Mouse (Mus musculus) CH12.LX (cell line): ENCODE results near the gene Plekhf1. TPM values are rescaled to one million over a fixed set of nuclear protein-coding genes. Genes with fewer than 3 reads are reported as not detected.

ENCODE experiments used
- DNase-seq: peaks from one replicate; pipeline ENCODE4 v3.0.0-alpha.2; 2013; ENCODE audit errors: extremely low read depth
- H3K27ac ChIP-seq: 2 replicates; pipeline ENCODE4 v1.5.1; 2012; ENCODE audit warnings: low read depth, mild to moderate bottlenecking, control low read depth, moderate library complexity; ENCODE audit not compliant: insufficient read depth
- H3K27me3 ChIP-seq: replicated peaks from 2 replicates; pipeline ENCODE3; 2012; ENCODE audit warnings: inconsistent platforms
- H3K36me3 ChIP-seq, 2 experiments: replicated peaks in 1 of 2; 2 replicates each; pipeline versions ENCODE3 to v1.6.1; 2012; ENCODE audit warnings: inconsistent platforms in 1 of 2, low read length in 1 of 2, mild to moderate bottlenecking in 1 of 2, mixed read lengths in 1 of 2, moderate library complexity in 1 of 2; ENCODE audit not compliant: control insufficient read depth in 1 of 2, insufficient read depth in 1 of 2
- H3K4me1 ChIP-seq, 2 experiments: 2 replicates each; pipeline ENCODE4 v1.6.1; 2012; ENCODE audit warnings: inconsistent platforms in 1 of 2, moderate library complexity in 1 of 2; ENCODE audit not compliant: insufficient read depth in 2 of 2, control insufficient read depth in 1 of 2
- H3K4me2 ChIP-seq: 2 replicates; pipeline ENCODE4 v1.6.1; 2012; ENCODE audit warnings: low read depth, mild to moderate bottlenecking, control low read depth; ENCODE audit not compliant: poor library complexity, insufficient read depth, severe bottlenecking
- H3K4me3 ChIP-seq, 3 experiments: fragments of 150-350 bp in 1 of 3; sonication (generic) in 1 of 3; replicated peaks in 1 of 3; 2 replicates each; pipeline versions ENCODE3 to v1.5.1; 2011 to 2012; ENCODE audit warnings: low read depth in 2 of 3, low read length in 2 of 3, mild to moderate bottlenecking in 2 of 3, moderate library complexity in 2 of 3, control low read depth in 1 of 3, improper control_type of control experiment in 1 of 3, inconsistent platforms in 1 of 3, mixed read lengths in 1 of 3; ENCODE audit not compliant: poor library complexity in 1 of 3
- H3K79me2 ChIP-seq: replicated peaks from 2 replicates; pipeline ENCODE4 v1.6.1; 2012; ENCODE audit warnings: mild to moderate bottlenecking, moderate library complexity; ENCODE audit not compliant: control insufficient read depth, poor library complexity, insufficient read depth, severe bottlenecking; ENCODE audit errors: extremely low read depth
- H3K9ac ChIP-seq: 2 replicates; pipeline ENCODE4 v1.6.1; 2012; ENCODE audit warnings: low read depth, mild to moderate bottlenecking, control low read depth, moderate library complexity; ENCODE audit not compliant: insufficient read depth
- H3K9me3 ChIP-seq: replicated peaks from 2 replicates; pipeline ENCODE3; 2012; ENCODE audit warnings: low read length, inconsistent platforms, mixed read lengths
- CHD1 ChIP-seq: IDR thresholded peaks from 2 replicates; pipeline ENCODE4 v1.6.1; 2012; ENCODE audit warnings: low read depth, low read length, improper control_type of control experiment, inconsistent platforms
- CHD2 ChIP-seq: IDR thresholded peaks from 2 replicates; pipeline ENCODE4 v1.6.1; 2011; ENCODE audit warnings: low read length, improper control_type of control experiment
- CTCF ChIP-seq, 2 experiments: IDR thresholded peaks in 1 of 2; conservative IDR thresholded peaks in 1 of 2; 2 replicates each; pipeline ENCODE4 v1.5.1; 2011 to 2012; ENCODE audit warnings: low read depth in 2 of 2, low read length in 2 of 2, improper control_type of control experiment in 1 of 2, inconsistent platforms in 1 of 2, mild to moderate bottlenecking in 1 of 2, moderate library complexity in 1 of 2
- E2F4 ChIP-seq: IDR thresholded peaks from 2 replicates; pipeline ENCODE4 v1.6.1; 2011; ENCODE audit warnings: low read depth, low read length, improper control_type of control experiment; ENCODE audit not compliant: insufficient replicate concordance
- ELF1 ChIP-seq: IDR thresholded peaks from 2 replicates; pipeline ENCODE4 v1.6.1; 2014; ENCODE audit warnings: low read depth, mild to moderate bottlenecking, inconsistent platforms, low read length, improper control_type of control experiment
- EP300 ChIP-seq: IDR thresholded peaks from 2 replicates; pipeline ENCODE4 v1.6.1; 2011; ENCODE audit warnings: low read length, improper control_type of control experiment
- ETS1 ChIP-seq: conservative IDR thresholded peaks from 2 replicates; pipeline ENCODE4 v1.6.1; 2012; ENCODE audit warnings: low read depth, mild to moderate bottlenecking, inconsistent platforms, low read length, improper control_type of control experiment, moderate library complexity
- GABPA ChIP-seq: IDR thresholded peaks from 2 replicates; pipeline ENCODE4 v1.6.1; 2012; ENCODE audit warnings: low read depth, low read length, improper control_type of control experiment, inconsistent platforms; ENCODE audit not compliant: insufficient replicate concordance
- IRF4 ChIP-seq: IDR thresholded peaks from 2 replicates; pipeline ENCODE4 v1.6.1; 2014; ENCODE audit warnings: low read depth, mild to moderate bottlenecking, inconsistent platforms, low read length, improper control_type of control experiment
- MAX ChIP-seq: IDR thresholded peaks from 2 replicates; pipeline ENCODE4 v1.6.1; 2011; ENCODE audit warnings: low read length, improper control_type of control experiment
- MAZ ChIP-seq: IDR thresholded peaks from 2 replicates; pipeline ENCODE4 v1.6.1; 2012; ENCODE audit warnings: low read depth, mild to moderate bottlenecking, inconsistent platforms, low read length, improper control_type of control experiment, moderate library complexity
- MYC ChIP-seq: IDR thresholded peaks from 2 replicates; pipeline ENCODE4 v1.6.1; 2011; ENCODE audit warnings: low read depth, mild to moderate bottlenecking, improper control_type of control experiment, low read length
- NRF1 ChIP-seq: IDR thresholded peaks from 2 replicates; pipeline ENCODE4 v1.6.1; 2014; ENCODE audit warnings: low read depth, mild to moderate bottlenecking, inconsistent platforms, low read length, improper control_type of control experiment, moderate library complexity
- POLR2A ChIP-seq: IDR thresholded peaks from 2 replicates; pipeline ENCODE4 v1.6.1; 2011; ENCODE audit warnings: low read depth, mild to moderate bottlenecking, improper control_type of control experiment, low read length
- POLR2AphosphoS2 ChIP-seq: IDR thresholded peaks from 2 replicates; pipeline ENCODE4 v1.6.1; 2011; ENCODE audit warnings: low read depth, low read length, improper control_type of control experiment
- TBP ChIP-seq: conservative IDR thresholded peaks from 2 replicates; pipeline ENCODE4 v1.6.1; 2011; ENCODE audit warnings: low read depth, low read length, improper control_type of control experiment
- TCF12 ChIP-seq: IDR thresholded peaks from 2 replicates; pipeline ENCODE4 v1.6.1; 2014; ENCODE audit warnings: low read depth, mild to moderate bottlenecking, inconsistent platforms, low read length, improper control_type of control experiment
- UBTF ChIP-seq: IDR thresholded peaks from 2 replicates; pipeline ENCODE4 v1.6.1; 2012; ENCODE audit warnings: low read depth, mild to moderate bottlenecking, inconsistent platforms, low read length, improper control_type of control experiment, moderate library complexity
- USF1 ChIP-seq: IDR thresholded peaks from 2 replicates; pipeline ENCODE4 v1.6.1; 2014; ENCODE audit warnings: low read depth, mild to moderate bottlenecking, inconsistent platforms, low read length, improper control_type of control experiment
- ZC3H11A ChIP-seq: IDR thresholded peaks from 2 replicates; pipeline ENCODE4 v1.6.1; 2012; ENCODE audit warnings: low read depth, mild to moderate bottlenecking, inconsistent platforms, low read length, improper control_type of control experiment
- ZKSCAN1 ChIP-seq: IDR thresholded peaks from 2 replicates; pipeline ENCODE4 v1.6.1; 2012; ENCODE audit warnings: low read depth, inconsistent platforms, low read length, improper control_type of control experiment, borderline replicate concordance
- ZMIZ1 ChIP-seq: IDR thresholded peaks from 2 replicates; pipeline ENCODE4 v1.6.1; 2012; ENCODE audit warnings: low read depth, mild to moderate bottlenecking, inconsistent platforms, low read length, improper control_type of control experiment
- dilution Hi-C: fragments of 300-500 bp; cut with MboI; formaldehyde crosslinking; loops from 2 replicates; pipeline ENCODE4 v1.14.3; 2020; ENCODE audit warnings: low sequenced_read_pairs; ENCODE audit not compliant: extremely low pct_unique_long_range_greater_than_20kb, extremely low pct_ligation_motif_present
- in situ Hi-C: fragments of 300-500 bp; cut with MboI; formaldehyde crosslinking; loops from 3 replicates; pipeline ENCODE4 v1.14.3; 2019; ENCODE audit warnings: low sequenced_read_pairs, low pct_ligation_motif_present, low pct_unique_long_range_greater_than_20kb, mixed read lengths
- polyA plus RNA-seq: library from polyadenylated mRNA; unstranded; fragments of >175 nt; gene quantifications from 2 replicates; pipeline ENCODE4 v1.2.1, GENCODE M21; 2012; ENCODE audit warnings: low read depth; ENCODE audit not compliant: insufficient read length
- total RNA-seq, 2 experiments: library from RNA; depleted of rRNA; stranded (reverse); fragments of 300-350 nt in 1 of 2; fragments of >200 nt in 1 of 2; gene quantifications; 2 replicates each; pipeline ENCODE4 v1.2.3; 2012 to 2014

The Plekhf1 gene
- total and polyA plus RNA-seq, 3 experiments = 0.16 to 0.72 TPM; not detected in 1

DNA sequence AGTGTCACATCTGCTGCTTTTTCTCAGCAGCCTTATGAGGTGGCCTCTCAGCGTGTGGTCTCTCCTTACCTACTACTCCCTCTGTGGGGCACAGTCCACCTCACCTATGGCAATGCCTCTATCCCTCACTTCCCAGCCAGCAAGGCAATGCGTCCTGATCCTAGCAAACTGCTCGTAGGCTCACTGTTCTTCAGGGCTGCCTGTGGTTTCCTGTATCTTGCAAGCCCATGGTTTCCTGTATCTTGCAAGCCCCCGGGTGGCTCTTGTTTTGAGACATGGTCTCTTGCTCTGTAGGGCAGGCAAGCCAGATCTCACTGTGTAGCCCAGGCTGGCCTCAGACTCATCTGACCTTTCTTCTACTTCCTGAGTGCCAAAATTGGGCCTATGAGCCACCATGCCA lies 41.0 kb downstream of the Plekhf1 start:
- H3K27ac ChIP-seq = no peak overlapping the region
- no peak for DNase-seq

DNA sequence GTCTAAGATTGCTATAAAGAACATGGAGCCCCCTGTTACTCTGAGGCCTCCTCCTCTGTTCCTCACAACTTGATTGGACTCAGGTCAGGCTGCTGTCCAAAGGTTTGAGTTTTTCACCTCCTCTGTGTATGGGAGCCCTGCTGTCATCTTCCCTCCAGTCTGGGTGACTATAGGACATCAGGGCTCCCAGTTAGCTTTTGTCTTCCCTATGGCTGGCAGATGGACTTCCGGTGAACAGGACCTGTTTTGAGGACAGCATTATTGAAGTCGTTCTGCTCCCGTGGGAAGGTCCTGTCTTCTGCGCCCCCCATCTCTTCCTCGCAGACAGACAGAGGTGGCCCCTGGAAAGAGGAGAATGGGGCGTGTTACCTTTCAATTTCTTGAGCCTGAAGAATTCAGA lies 43.0 kb downstream of the Plekhf1 start:
- no peak for DNase-seq
- Histone ChIP-seq H3K79me2 (no peaks in the 10 kb centered on the region), H3K9ac (no peak overlapping the region), H3K36me3 (peaks cover 0 to 22% of the 10 kb centered on the region in 2 experiments), H3K27ac (no peak overlapping the region), H3K27me3 (no peaks in the 10 kb centered on the region), H3K9me3 (no peaks in the 10 kb centered on the region), H3K4me2 (peak overlapping the region; percentile 46), H3K4me3 (no peak overlapping the region), H3K4me1 (peaks cover 4 to 32% of the 10 kb centered on the region in 2 experiments; a peak in 3 of 4 replicates)
- in situ Hi-C loops (no loop called here), dilution Hi-C loops (no loop called here)
- TF ChIP-seq EP300 = no peak
- TF ChIP-seq MAZ = no peak
- TF ChIP-seq ZKSCAN1 = no peak
- TF ChIP-seq MYC = no peak
- TF ChIP-seq CHD2 = no peak
- TF ChIP-seq POLR2A = no peak
- no peak for TF ChIP-seq CHD1
- TF ChIP-seq ZMIZ1 = no peak
- TF ChIP-seq USF1 = no peak
- no peak for TF ChIP-seq E2F4
- TF ChIP-seq TCF12 = no peak
- no peak for TF ChIP-seq UBTF
- no peak for TF ChIP-seq ZC3H11A
- TF ChIP-seq GABPA = no peak
- TF ChIP-seq ETS1 = no peak
- TF ChIP-seq CTCF (conservative IDR thresholded peaks at IDR 0.05 in 1 of 2, IDR thresholded peaks at IDR 0.05 in 1 of 2; ENCODE audit: low read depth in 2 of 2, low read length in 2 of 2) = no peak
- TF ChIP-seq MAX = no peak

More for the DNA sequence above, 41.0 kb downstream of the Plekhf1 start:
- no peak overlapping the region for H3K4me2 ChIP-seq
- in situ Hi-C loops = no loop called here
- TF ChIP-seq ELF1 = no peak
- TF ChIP-seq TBP = no peak
- TF ChIP-seq UBTF = no peak
- TF ChIP-seq POLR2A = no peak
- no peak for TF ChIP-seq IRF4
- TF ChIP-seq ZC3H11A = no peak
- no peak for TF ChIP-seq POLR2AphosphoS2
- no peak for TF ChIP-seq NRF1
- TF ChIP-seq, all 38 proteins: peak for 0
- Histone ChIP-seq H3K4me1 (peaks cover 4 to 22% of the 10 kb centered on the region in 2 experiments; a peak in 3 of 4 replicates), H3K9me3 (peaks cover 2% of the 10 kb centered on the region), H3K4me3 (no peak overlapping the region), H3K27me3 (no peaks in the 10 kb centered on the region), H3K36me3 (peaks cover 3 to 40% of the 10 kb centered on the region in 2 experiments), H3K79me2 (no peaks in the 10 kb centered on the region), H3K9ac (no peak overlapping the region)
- dilution Hi-C loops = no loop called here
